Mouse (Mus musculus): Measurements from ENCODE around the gene Carmil3. TPM values are rescaled to one million over a fixed set of nuclear protein-coding genes. Genes with fewer than 3 reads are reported as not detected.
A peak's percentile ranks its signal among the peaks of the same experiment; 100 is the strongest.

Gene Carmil3
- polyA plus RNA-seq, 1 experiment from 2014 or later, result 0.52 TPM

- TF ChIP-seq CTCF (IDR thresholded peaks at IDR 0.05; ENCODE audit: low read depth), result no peak
- Histone ChIP-seq H3K4me1 (replicated peaks; ENCODE audit: control insufficient read depth, insufficient read depth, low read length) (0 out of 2 replicates have a peak, but pooled peaks cover 3% of the 10 kb centered on the region), H3K27me3 (replicated peaks; ENCODE audit: control insufficient read depth, insufficient read depth, low read length) (no peaks in the 10 kb centered on the region), H3K9me3 (ENCODE audit: control insufficient read depth) (no peaks in the 10 kb centered on the region), H3K4me3 (ENCODE audit: low read depth, low read length) (no peak overlapping the region), H3K4me2 (replicated peaks; ENCODE audit: low read depth) (no peak overlapping the region; the same call in 1 of the 2 replicates), H3K9ac (ENCODE audit: low read depth, low read length) (no peak overlapping the region), H3K36me3 (ENCODE audit: control insufficient read depth, insufficient read depth) (no peaks in the 10 kb centered on the region), H3K27ac (ENCODE audit: low read depth, low read length) (no peak overlapping the region)
- 3% methylated on average over 10 of the region's 10 CpGs for WGBS
- ATAC-seq, result no peak
Measured at GRCm38 (mm10) chr14:55470806-55471205, 19.6 kb upstream of the Carmil3 start.

DNA sequence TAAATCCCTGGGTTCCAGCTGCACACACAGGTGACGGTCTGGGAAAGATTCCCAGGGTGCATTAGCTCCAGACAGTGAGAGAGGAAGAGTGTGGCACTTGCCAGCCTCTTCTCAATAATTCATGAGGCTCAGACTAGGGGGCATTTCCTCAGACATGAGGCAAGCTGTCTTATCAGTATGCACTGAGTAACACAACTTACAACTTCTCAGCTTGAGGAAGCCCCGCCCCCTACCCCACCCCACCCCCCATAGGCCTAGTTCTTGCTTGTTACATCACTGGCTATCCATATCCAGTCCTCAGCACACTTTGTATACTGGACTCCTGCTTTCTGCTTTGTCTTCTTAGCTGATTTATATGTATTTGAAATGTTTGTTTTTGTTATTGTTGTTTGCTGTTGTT is 14.8 kb upstream of the Carmil3 start:
- 50% methylated on average over 2 of the region's 2 CpGs for WGBS
- no peak for ATAC-seq
- Histone ChIP-seq H3K9ac (ENCODE audit: low read depth, low read length) (no peak overlapping the region), H3K9me3 (ENCODE audit: control insufficient read depth) (no peaks in the 10 kb centered on the region), H3K4me2 (replicated peaks; ENCODE audit: low read depth) (no peak overlapping the region), H3K36me3 (ENCODE audit: control insufficient read depth, insufficient read depth) (0 out of 2 replicates have a peak, but pooled peaks cover 2% of the 10 kb centered on the region), H3K27ac (ENCODE audit: low read depth, low read length) (no peak overlapping the region), H3K4me3 (ENCODE audit: low read depth, low read length) (no peak overlapping the region), H3K27me3 (replicated peaks; ENCODE audit: control insufficient read depth, insufficient read depth, low read length) (no peaks in the 10 kb centered on the region), H3K4me1 (replicated peaks; ENCODE audit: control insufficient read depth, insufficient read depth, low read length) (no peaks in the 10 kb centered on the region)
- TF ChIP-seq CTCF (IDR thresholded peaks at IDR 0.05; ENCODE audit: low read depth), result no peak

GRCm38 (mm10) chr14:55477421-55477820 is 13.0 kb upstream of the Carmil3 start:
- Histone ChIP-seq H3K27ac (ENCODE audit: low read depth, low read length) (no peak overlapping the region), H3K36me3 (ENCODE audit: control insufficient read depth, insufficient read depth) (peaks cover 15% of the 10 kb centered on the region; the same call in 1 of the 2 replicates), H3K4me3 (ENCODE audit: low read depth, low read length) (no peak overlapping the region), H3K9me3 (ENCODE audit: control insufficient read depth) (no peaks in the 10 kb centered on the region), H3K9ac (ENCODE audit: low read depth, low read length) (no peak overlapping the region), H3K27me3 (replicated peaks; ENCODE audit: control insufficient read depth, insufficient read depth, low read length) (no peaks in the 10 kb centered on the region), H3K4me1 (replicated peaks; ENCODE audit: control insufficient read depth, insufficient read depth, low read length) (no peaks in the 10 kb centered on the region), H3K4me2 (replicated peaks; ENCODE audit: low read depth) (no peak overlapping the region)
- no peak for ATAC-seq
- WGBS, result 100% methylated on average over 1 of the region's 1 CpGs
- no peak for TF ChIP-seq CTCF (IDR thresholded peaks at IDR 0.05; ENCODE audit: low read depth)

- Histone ChIP-seq H3K36me3 (ENCODE audit: control insufficient read depth, insufficient read depth) (peaks cover 15% of the 10 kb centered on the region; the same call in 1 of the 2 replicates), H3K27ac (ENCODE audit: low read depth, low read length) (no peak overlapping the region), H3K4me2 (replicated peaks; ENCODE audit: low read depth) (no peak overlapping the region), H3K27me3 (replicated peaks; ENCODE audit: control insufficient read depth, insufficient read depth, low read length) (no peaks in the 10 kb centered on the region), H3K9ac (ENCODE audit: low read depth, low read length) (peak overlapping the region; percentile 66; the same call in 1 of the 2 replicates), H3K4me1 (replicated peaks; ENCODE audit: control insufficient read depth, insufficient read depth, low read length) (no peaks in the 10 kb centered on the region), H3K9me3 (ENCODE audit: control insufficient read depth) (no peaks in the 10 kb centered on the region), H3K4me3 (ENCODE audit: low read depth, low read length) (no peak overlapping the region)
- TF ChIP-seq CTCF (IDR thresholded peaks at IDR 0.05; ENCODE audit: low read depth), result no peak
- 75% methylated on average over 5 of the region's 5 CpGs for WGBS
- no peak for ATAC-seq
Measured at GRCm38 (mm10) chr14:55477829-55478228, 12.6 kb upstream of the Carmil3 start.

- ATAC-seq, result peak; percentile 93
- under 1% methylated on average over 38 of the region's 38 CpGs for WGBS
- peak within 1 kb of the TSS; percentile 57 for H3K4me3 ChIP-seq (ENCODE audit: low read depth, low read length)
- no peaks in the 10 kb centered on the region for H3K9me3 ChIP-seq (ENCODE audit: control insufficient read depth)
- H3K27me3 ChIP-seq (replicated peaks; ENCODE audit: control insufficient read depth, insufficient read depth, low read length), result no peaks in the 10 kb centered on the region
- TF ChIP-seq CTCF (IDR thresholded peaks at IDR 0.05; ENCODE audit: low read depth), result peak; percentile 88
- peaks cover 19% of the 10 kb centered on the region; the same call in 1 of the 2 replicates for H3K36me3 ChIP-seq (ENCODE audit: control insufficient read depth, insufficient read depth)
- H3K4me1 ChIP-seq (replicated peaks; ENCODE audit: control insufficient read depth, insufficient read depth, low read length), result no peaks in the 10 kb centered on the region
- H3K27ac ChIP-seq (ENCODE audit: low read depth, low read length), result peak within 1 kb of the TSS; percentile 90
- peak within 1 kb of the TSS; percentile 72 for H3K4me2 ChIP-seq (replicated peaks; ENCODE audit: low read depth)
- peak within 1 kb of the TSS; percentile 66 for H3K9ac ChIP-seq (ENCODE audit: low read depth, low read length)
Measured at GRCm38 (mm10) chr14:55478651-55479599, 11.5 kb upstream of the Carmil3 start, which contains the start of gene Dhrs4. TSS of gene Dhrs4 (plus strand) at chr14:55478758.

DNA sequence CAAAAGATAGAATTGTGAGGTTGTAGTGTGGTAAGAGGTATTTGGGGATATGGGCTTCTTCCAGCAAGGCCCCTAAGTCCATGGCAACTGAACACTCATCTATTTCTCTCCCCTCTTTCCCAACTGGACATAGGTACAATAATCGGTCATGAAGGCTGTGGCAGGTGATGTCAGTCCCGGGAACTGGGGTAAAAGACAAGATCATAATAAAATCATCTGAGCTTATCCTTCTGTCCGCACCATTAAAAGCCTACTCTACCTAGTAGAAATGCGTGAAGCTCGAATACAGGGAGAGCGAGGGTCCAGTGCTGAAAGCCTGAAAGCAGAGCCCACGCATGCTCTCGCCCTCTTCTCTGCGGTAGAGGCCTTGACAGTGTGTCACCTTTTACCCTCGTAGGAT is 10.8 kb upstream of the Carmil3 start:
- H3K27ac ChIP-seq (ENCODE audit: low read depth, low read length), result no peak overlapping the region
- no peak for ATAC-seq
- no peak overlapping the region for H3K9ac ChIP-seq (ENCODE audit: low read depth, low read length)
- peak overlapping the region; percentile 57 for H3K4me3 ChIP-seq (ENCODE audit: low read depth, low read length)
- H3K4me1 ChIP-seq (replicated peaks; ENCODE audit: control insufficient read depth, insufficient read depth, low read length), result no peaks in the 10 kb centered on the region
- peak overlapping the region; percentile 72 for H3K4me2 ChIP-seq (replicated peaks; ENCODE audit: low read depth)
- peaks cover 25% of the 10 kb centered on the region; the same call in 1 of the 2 replicates for H3K36me3 ChIP-seq (ENCODE audit: control insufficient read depth, insufficient read depth)
- H3K9me3 ChIP-seq (ENCODE audit: control insufficient read depth), result no peaks in the 10 kb centered on the region
- no peaks in the 10 kb centered on the region for H3K27me3 ChIP-seq (replicated peaks; ENCODE audit: control insufficient read depth, insufficient read depth, low read length)
- WGBS, result 79% methylated on average over 10 of the region's 10 CpGs
- TF ChIP-seq CTCF (IDR thresholded peaks at IDR 0.05; ENCODE audit: low read depth), result no peak

Data from intestine, postnatal 0 days (tissue).